In genomic region chr11:104203271-104203670, GRCm38 (mm10) we compare ENCODE assay signal across 31 mouse cellular contexts. TPM values are rescaled to one million over a fixed set of nuclear protein-coding genes. Genes with fewer than 3 reads are reported as not detected.
"Had no signal": no experiment of that assay in that cellular context is flagged by ENCODE, and none has a peak within 500 bp of the region (broad histone marks: within the 10 kb centered on the region; RNA-seq: fewer than 3 reads in every experiment).

No protein-coding gene starts in this region.

- ATAC-seq: hindbrain, postnatal 0 days; intestine, embryonic 16.5 days; liver, embryonic 12.5 days had no signal

- H3K4me2 ChIP-seq: heart, embryonic 11.5 days; heart, embryonic 13.5 days; heart, embryonic 15.5 days; hindbrain, embryonic 13.5 days; hindbrain, embryonic 15.5 days; kidney, embryonic 15.5 days; limb, embryonic 13.5 days; limb, embryonic 15.5 days; liver, embryonic 12.5 days had no signal

- H3K4me3 ChIP-seq: heart, adult 2 months; heart, embryonic 13.5 days; heart, embryonic 15.5 days; hindbrain, embryonic 13.5 days; hindbrain, embryonic 15.5 days; kidney, embryonic 15.5 days; limb, embryonic 13.5 days; limb, embryonic 15.5 days; liver, embryonic 12.5 days had no signal

- H3K4me1 ChIP-seq: heart, embryonic 13.5 days; heart, embryonic 15.5 days; hindbrain, embryonic 13.5 days; hindbrain, embryonic 15.5 days; kidney, embryonic 15.5 days; limb, embryonic 13.5 days; limb, embryonic 15.5 days; liver, embryonic 12.5 days had no signal

- H3K27ac ChIP-seq: heart, adult 2 months; heart, embryonic 13.5 days; heart, embryonic 15.5 days; hindbrain, embryonic 13.5 days; hindbrain, embryonic 15.5 days; hindbrain, postnatal 0 days; kidney, embryonic 15.5 days; kidney, postnatal 0 days; limb, embryonic 13.5 days; limb, embryonic 15.5 days; liver, embryonic 12.5 days had no signal

- DNase-seq: gastrocnemius, postnatal 14 days; gastrocnemius, postnatal 36 days; heart, adult 11 months; heart, adult 2 months; heart, postnatal 14 days; heart, postnatal 36 days; kidney, adult 11 months; kidney, adult 2 months; kidney, adult 9 months; kidney, postnatal 14 days; kidney, postnatal 36 days; layer of hippocampus, adult 9-11 months; layer of hippocampus, postnatal 36 days; left cerebral cortex, postnatal 4 days had no signal

- H3K36me3 ChIP-seq: heart, embryonic 13.5 days; heart, embryonic 15.5 days; hindbrain, embryonic 13.5 days; hindbrain, embryonic 15.5 days; kidney, embryonic 15.5 days; limb, embryonic 13.5 days; limb, embryonic 15.5 days; liver, embryonic 12.5 days had no signal

- H3K9ac ChIP-seq: heart, embryonic 13.5 days; heart, embryonic 15.5 days; hindbrain, embryonic 13.5 days; hindbrain, embryonic 15.5 days; kidney, embryonic 15.5 days; limb, embryonic 13.5 days; limb, embryonic 15.5 days; liver, embryonic 12.5 days had no signal

RNA-seq across cellular contexts. Expression of gene Sppl2c, which starts 17.1 kb away (rescaled TPM):
- polyA plus RNA-seq: heart, embryonic 11.5 days; heart, embryonic 13.5 days; heart, embryonic 15.5 days; heart, postnatal 0 days; hindbrain, embryonic 11.5 days; hindbrain, embryonic 13.5 days; hindbrain, embryonic 15.5 days; hindbrain, postnatal 0 days; intestine, embryonic 14.5 days; intestine, embryonic 16.5 days; kidney, embryonic 15.5 days; kidney, postnatal 0 days; limb, embryonic 11.5 days; limb, embryonic 13.5 days; limb, embryonic 15.5 days; liver, adult 2 months; liver, embryonic 12.5 days had no signal
